Mouse (Mus musculus): ENCODE results near the gene Arl6ip1. TPM values are rescaled to one million over a fixed set of nuclear protein-coding genes. Genes with fewer than 3 reads are reported as not detected.
A peak's percentile ranks its signal among the peaks of the same experiment; 100 is the strongest.
"Not testable (repeated sequence)": the region's sequence is repeated elsewhere in the genome, so short reads cannot be mapped to it uniquely, and the experiment has no call there.

Arl6ip1 gene
- 322 and 348 TPM in 2 replicates for total RNA-seq (2015)
- 267 and 301 TPM in 2 replicates for total RNA-seq (2017)

GRCm38 (mm10) chr7:118129430-118130041, at the start of gene Arl6ip1:
Gene Arl6ip1, minus strand, starts transcription at chr7:118129662.
- peak; percentile 94 for ATAC-seq (ENCODE audit: poor library complexity, severe bottlenecking)

GRCm38 (mm10) chr7:118175821-118176355, 46.4 kb upstream of the Arl6ip1 start:
- ATAC-seq (ENCODE audit: poor library complexity, severe bottlenecking), result no peak

GRCm38 (mm10) chr7:118170125-118170524, 40.7 kb upstream of the Arl6ip1 start:
- not testable (repeated sequence) for ATAC-seq (ENCODE audit: poor library complexity, severe bottlenecking)

- no peak for ATAC-seq (ENCODE audit: poor library complexity, severe bottlenecking)
Measured at GRCm38 (mm10) chr7:118163006-118163405, 33.5 kb upstream of the Arl6ip1 start.

GRCm38 (mm10) chr7:118160121-118160520, 30.7 kb upstream of the Arl6ip1 start:
- no peak for ATAC-seq (ENCODE audit: poor library complexity, severe bottlenecking)

- no peak for ATAC-seq (ENCODE audit: poor library complexity, severe bottlenecking)
Measured at GRCm38 (mm10) chr7:118156461-118156860, 27.0 kb upstream of the Arl6ip1 start.

- ATAC-seq (ENCODE audit: poor library complexity, severe bottlenecking), result no peak
Measured at GRCm38 (mm10) chr7:118154150-118154549, 24.7 kb upstream of the Arl6ip1 start.

- no peak for ATAC-seq (ENCODE audit: poor library complexity, severe bottlenecking)
Measured at GRCm38 (mm10) chr7:118143602-118144001, 14.1 kb upstream of the Arl6ip1 start.

GRCm38 (mm10) chr7:118143123-118143522, 13.7 kb upstream of the Arl6ip1 start:
- ATAC-seq (ENCODE audit: poor library complexity, severe bottlenecking), result no peak

- ATAC-seq (ENCODE audit: poor library complexity, severe bottlenecking), result no peak
Measured at GRCm38 (mm10) chr7:118141271-118141670, 11.8 kb upstream of the Arl6ip1 start.

- no peak for ATAC-seq (ENCODE audit: poor library complexity, severe bottlenecking)
Measured at GRCm38 (mm10) chr7:118135128-118135527, 5.7 kb upstream of the Arl6ip1 start.

- ATAC-seq (ENCODE audit: poor library complexity, severe bottlenecking), result peak; percentile 58
Measured at GRCm38 (mm10) chr7:118128925-118129429, 485 bp downstream of the Arl6ip1 start.

GRCm38 (mm10) chr7:118126219-118126875, 3.1 kb downstream of the Arl6ip1 start:
- no peak for ATAC-seq (ENCODE audit: poor library complexity, severe bottlenecking)

GRCm38 (mm10) chr7:118125736-118126135, 3.7 kb downstream of the Arl6ip1 start:
- ATAC-seq (ENCODE audit: poor library complexity, severe bottlenecking), result no peak

- ATAC-seq (ENCODE audit: poor library complexity, severe bottlenecking), result no peak
Measured at GRCm38 (mm10) chr7:118123512-118124411, 5.7 kb downstream of the Arl6ip1 start.

- no peak for ATAC-seq (ENCODE audit: poor library complexity, severe bottlenecking)
Measured at GRCm38 (mm10) chr7:118122235-118122634, 7.2 kb downstream of the Arl6ip1 start.

GRCm38 (mm10) chr7:118120654-118121053, 8.8 kb downstream of the Arl6ip1 start:
- no peak for ATAC-seq (ENCODE audit: poor library complexity, severe bottlenecking)

GRCm38 (mm10) chr7:118119946-118120345, 9.5 kb downstream of the Arl6ip1 start:
- no peak for ATAC-seq (ENCODE audit: poor library complexity, severe bottlenecking)

- ATAC-seq (ENCODE audit: poor library complexity, severe bottlenecking), result no peak
Measured at GRCm38 (mm10) chr7:118119142-118119541, 10.3 kb downstream of the Arl6ip1 start.

- no peak for ATAC-seq (ENCODE audit: poor library complexity, severe bottlenecking)
Measured at GRCm38 (mm10) chr7:118118426-118118825, 11.0 kb downstream of the Arl6ip1 start.

Data from megakaryocyte, adult 5-6 weeks (primary cell).